Mouse (Mus musculus): ENCODE data around the gene Rbm45. TPM values are rescaled to one million over a fixed set of nuclear protein-coding genes. Genes with fewer than 3 reads are reported as not detected.

The Rbm45 gene
- total and polyA plus RNA-seq, 2 experiments from 2014 or later = 17.9 to 37.5 TPM

DNA sequence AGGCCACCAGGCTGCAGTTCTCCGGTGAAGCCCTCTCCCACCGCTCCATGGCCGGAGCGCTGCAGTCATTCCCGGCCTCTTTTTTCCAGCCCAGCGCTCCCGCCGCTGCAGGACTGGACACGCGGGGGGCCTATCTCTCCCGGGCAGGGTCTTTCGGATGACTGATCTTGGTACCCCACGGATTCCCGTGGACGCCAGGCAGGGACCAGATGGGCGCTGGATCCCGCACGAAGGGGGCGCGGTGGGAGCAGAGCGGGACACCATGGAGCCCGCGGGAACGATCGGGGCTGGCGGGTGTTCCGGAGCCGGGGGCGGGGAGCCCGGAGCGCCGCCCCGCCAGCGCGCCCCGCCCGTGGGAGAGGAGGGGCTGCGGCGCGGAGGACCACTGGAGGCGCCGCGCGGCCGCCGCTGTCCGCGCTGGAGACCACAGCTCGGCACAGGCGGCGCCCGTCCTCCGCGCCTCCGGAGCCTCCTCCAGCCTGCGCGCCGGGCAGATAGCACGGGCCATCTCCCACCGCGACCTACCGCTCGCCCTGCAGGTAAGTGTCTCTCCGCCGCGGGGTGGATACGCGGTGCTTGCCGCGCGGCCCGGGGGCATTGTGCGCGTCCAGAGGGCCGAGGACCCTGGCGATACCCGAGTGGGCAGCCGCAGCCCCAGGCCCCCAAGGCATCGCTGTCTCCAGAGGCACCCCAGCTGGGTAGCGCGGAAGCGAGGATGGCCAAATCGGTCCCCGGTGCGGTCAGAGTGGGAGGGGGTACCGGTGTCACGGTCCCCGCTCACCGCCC is 36.6 kb downstream of the Rbm45 start, which contains the start of gene Osbpl6:
Osbpl6 (plus strand) TSS at position 358 of the 786 bp plus-strand sequence.
- Histone ChIP-seq H3K4me1 (ENCODE audit: insufficient read depth, low read length) (peaks cover 4% of the 10 kb centered on the region), H3K9ac (replicated peaks; ENCODE audit: low read length, poor library complexity, severe bottlenecking) (peak within 1 kb of the TSS; percentile 96), H3K9me3 (ENCODE audit: low read length) (no peaks in the 10 kb centered on the region), H3K27ac (ENCODE audit: low read depth, low read length) (peak within 1 kb of the TSS; percentile 95), H3K4me3 (ENCODE audit: low read depth, low read length) (peak within 1 kb of the TSS; percentile 96), H3K36me3 (ENCODE audit: insufficient read depth, low read length) (no peaks in the 10 kb centered on the region), H3K4me2 (ENCODE audit: low read depth, low read length, poor library complexity, severe bottlenecking) (peak within 1 kb of the TSS; percentile 83), H3K27me3 (ENCODE audit: insufficient read depth, low read length) (no peaks in the 10 kb centered on the region)
- ATAC-seq (ENCODE audit: low FRiP score) = peak; percentile 93
- WGBS = 0% methylated on average over 69 of the region's 89 CpGs
- DNase-seq (ENCODE audit: low spot score) = peak; percentile 85
- peak; percentile 29 for TF ChIP-seq CTCF (IDR thresholded peaks at IDR 0.05)

DNA sequence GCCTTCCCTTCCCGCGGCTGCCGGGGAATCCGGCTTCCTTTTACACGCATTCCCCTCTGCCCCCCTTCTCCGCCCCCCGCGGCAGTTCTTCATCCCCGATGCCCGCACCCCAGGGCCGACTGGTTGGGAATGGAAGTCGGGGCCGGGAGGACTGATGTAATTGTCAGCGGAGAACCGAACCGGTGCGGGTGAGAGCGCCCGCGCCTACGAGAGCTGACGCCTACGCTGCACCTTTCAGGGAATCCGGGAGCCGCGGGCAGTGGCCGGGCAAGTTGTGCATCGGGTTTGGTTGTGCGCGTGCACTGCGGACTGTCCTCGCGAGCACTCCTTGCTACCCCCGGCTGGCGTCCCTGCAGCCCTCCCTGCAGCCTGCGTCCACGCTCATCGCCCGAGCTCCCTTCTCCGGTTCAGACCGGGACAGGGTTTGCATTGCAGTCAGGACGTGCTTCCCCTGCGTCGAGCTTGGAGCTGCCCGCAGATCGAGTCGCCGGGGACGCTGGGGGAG is 37.2 kb downstream of the Rbm45 start:
- DNase-seq (ENCODE audit: low spot score) (peak; percentile 73), ATAC-seq (ENCODE audit: low FRiP score) (peak; percentile 71)
- no peaks in the 10 kb centered on the region for H3K36me3 ChIP-seq (ENCODE audit: insufficient read depth, low read length)
- no peak for TF ChIP-seq CTCF (IDR thresholded peaks at IDR 0.05)
- peak overlapping the region; percentile 95 for H3K27ac ChIP-seq (ENCODE audit: low read depth, low read length)
- H3K27me3 ChIP-seq (ENCODE audit: insufficient read depth, low read length) = no peaks in the 10 kb centered on the region
- peak overlapping the region; percentile 96 for H3K9ac ChIP-seq (replicated peaks; ENCODE audit: low read length, poor library complexity, severe bottlenecking)
- peaks cover 4% of the 10 kb centered on the region for H3K4me1 ChIP-seq (ENCODE audit: insufficient read depth, low read length)
- WGBS = under 1% methylated on average over 42 of the region's 49 CpGs
- H3K9me3 ChIP-seq (ENCODE audit: low read length) = no peaks in the 10 kb centered on the region
- H3K4me2 ChIP-seq (ENCODE audit: low read depth, low read length, poor library complexity, severe bottlenecking) = peak overlapping the region; percentile 83
- peak overlapping the region; percentile 96 for H3K4me3 ChIP-seq (ENCODE audit: low read depth, low read length)

DNA sequence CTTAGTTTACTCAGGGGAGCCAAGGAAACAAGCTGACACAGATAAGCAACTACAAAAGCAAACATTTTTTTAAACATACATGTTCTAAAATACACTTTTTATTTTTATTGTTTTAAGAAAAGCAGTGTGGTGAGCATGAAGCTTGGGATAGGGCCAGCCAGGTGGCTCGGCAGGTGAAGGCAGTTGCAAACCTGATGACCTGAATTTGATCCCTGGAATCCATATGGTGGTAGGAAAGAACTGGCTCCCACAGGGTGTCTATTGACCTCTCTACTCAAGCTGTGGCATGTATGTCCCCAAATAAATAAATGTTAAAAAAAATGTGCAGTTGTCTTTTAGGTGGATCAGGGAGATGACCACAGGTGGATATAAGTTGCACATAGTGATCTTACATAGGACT is 39.7 kb downstream of the Rbm45 start:
- 86% methylated on average over 1 of the region's 1 CpGs for WGBS
- no peak overlapping the region for H3K4me2 ChIP-seq (ENCODE audit: low read depth, low read length, poor library complexity, severe bottlenecking)

DNA sequence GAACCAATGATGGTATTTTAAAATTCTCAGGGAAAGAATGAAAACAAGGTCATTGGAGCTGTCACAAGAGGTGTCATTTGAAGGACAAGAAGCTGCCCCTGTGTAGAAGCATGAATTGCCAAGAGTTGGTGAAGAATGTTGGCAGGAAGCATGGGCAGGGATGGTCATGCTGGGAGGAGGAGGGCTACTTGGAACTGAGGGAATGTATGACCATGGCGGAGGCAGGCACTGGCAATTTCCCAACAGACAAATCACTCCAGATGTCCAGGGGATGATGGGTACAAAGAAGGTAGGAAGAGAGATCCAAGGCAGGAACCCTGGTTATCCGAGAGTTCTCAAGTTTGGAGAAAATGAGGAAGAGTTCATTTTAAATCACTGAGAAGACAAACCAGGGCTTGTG is 40.2 kb downstream of the Rbm45 start:
- 89% methylated on average over 2 of the region's 2 CpGs for WGBS
- no peak for DNase-seq (ENCODE audit: low spot score)
- no peak for ATAC-seq (ENCODE audit: low FRiP score)

More for the DNA sequence above, 39.7 kb downstream of the Rbm45 start:
- no peak for TF ChIP-seq CTCF (IDR thresholded peaks at IDR 0.05)
- H3K27ac ChIP-seq (ENCODE audit: low read depth, low read length) = no peak overlapping the region
- H3K4me3 ChIP-seq (ENCODE audit: low read depth, low read length) = no peak overlapping the region
- DNase-seq (ENCODE audit: low spot score) (no peak), ATAC-seq (ENCODE audit: low FRiP score) (no peak)
- H3K9ac ChIP-seq (replicated peaks; ENCODE audit: low read length, poor library complexity, severe bottlenecking) = no peak overlapping the region
- H3K9me3 ChIP-seq (ENCODE audit: low read length) = no peaks in the 10 kb centered on the region
- H3K4me1 ChIP-seq (ENCODE audit: insufficient read depth, low read length) = peaks cover 4% of the 10 kb centered on the region
- H3K36me3 ChIP-seq (ENCODE audit: insufficient read depth, low read length) = no peaks in the 10 kb centered on the region
- no peaks in the 10 kb centered on the region for H3K27me3 ChIP-seq (ENCODE audit: insufficient read depth, low read length)

DNA sequence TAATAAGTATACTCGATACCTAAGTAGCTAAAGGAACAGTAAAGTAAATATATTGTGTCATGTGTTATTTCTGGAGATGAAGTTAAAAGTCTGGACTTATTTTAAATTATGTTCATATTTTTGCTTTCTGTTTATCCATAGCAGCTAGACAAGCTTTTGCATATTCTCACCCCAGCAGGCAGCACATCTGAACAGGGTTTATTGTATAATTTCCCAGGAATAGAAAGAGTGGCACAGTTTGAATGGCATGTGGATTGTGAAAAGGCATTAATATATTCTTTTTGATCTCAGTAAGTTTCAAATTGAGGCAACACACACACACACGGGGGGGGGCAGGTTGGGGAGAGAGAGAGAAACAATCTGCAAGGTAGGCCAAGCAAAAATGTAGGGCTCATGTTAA is 43.1 kb downstream of the Rbm45 start:
- Histone ChIP-seq H3K27ac (ENCODE audit: low read depth, low read length) (no peak overlapping the region), H3K9me3 (ENCODE audit: low read length) (no peaks in the 10 kb centered on the region), H3K4me1 (ENCODE audit: insufficient read depth, low read length) (no peaks in the 10 kb centered on the region), H3K4me3 (ENCODE audit: low read depth, low read length) (no peak overlapping the region), H3K4me2 (ENCODE audit: low read depth, low read length, poor library complexity, severe bottlenecking) (no peak overlapping the region), H3K36me3 (ENCODE audit: insufficient read depth, low read length) (no peaks in the 10 kb centered on the region), H3K27me3 (ENCODE audit: insufficient read depth, low read length) (no peaks in the 10 kb centered on the region), H3K9ac (replicated peaks; ENCODE audit: low read length, poor library complexity, severe bottlenecking) (no peak overlapping the region)
- DNase-seq (ENCODE audit: low spot score) (no peak), ATAC-seq (ENCODE audit: low FRiP score) (no peak)
- 64% methylated on average over 2 of the region's 2 CpGs for WGBS
- no peak for TF ChIP-seq CTCF (IDR thresholded peaks at IDR 0.05)

More for the DNA sequence above, 40.2 kb downstream of the Rbm45 start:
- H3K27me3 ChIP-seq (ENCODE audit: insufficient read depth, low read length) = no peaks in the 10 kb centered on the region
- H3K4me3 ChIP-seq (ENCODE audit: low read depth, low read length) = no peak overlapping the region
- H3K4me2 ChIP-seq (ENCODE audit: low read depth, low read length, poor library complexity, severe bottlenecking) = no peak overlapping the region
- peaks cover 4% of the 10 kb centered on the region for H3K4me1 ChIP-seq (ENCODE audit: insufficient read depth, low read length)
- no peak overlapping the region for H3K27ac ChIP-seq (ENCODE audit: low read depth, low read length)
- H3K9me3 ChIP-seq (ENCODE audit: low read length) = no peaks in the 10 kb centered on the region
- TF ChIP-seq CTCF (IDR thresholded peaks at IDR 0.05) = no peak
- no peaks in the 10 kb centered on the region for H3K36me3 ChIP-seq (ENCODE audit: insufficient read depth, low read length)
- no peak overlapping the region for H3K9ac ChIP-seq (replicated peaks; ENCODE audit: low read length, poor library complexity, severe bottlenecking)

DNA sequence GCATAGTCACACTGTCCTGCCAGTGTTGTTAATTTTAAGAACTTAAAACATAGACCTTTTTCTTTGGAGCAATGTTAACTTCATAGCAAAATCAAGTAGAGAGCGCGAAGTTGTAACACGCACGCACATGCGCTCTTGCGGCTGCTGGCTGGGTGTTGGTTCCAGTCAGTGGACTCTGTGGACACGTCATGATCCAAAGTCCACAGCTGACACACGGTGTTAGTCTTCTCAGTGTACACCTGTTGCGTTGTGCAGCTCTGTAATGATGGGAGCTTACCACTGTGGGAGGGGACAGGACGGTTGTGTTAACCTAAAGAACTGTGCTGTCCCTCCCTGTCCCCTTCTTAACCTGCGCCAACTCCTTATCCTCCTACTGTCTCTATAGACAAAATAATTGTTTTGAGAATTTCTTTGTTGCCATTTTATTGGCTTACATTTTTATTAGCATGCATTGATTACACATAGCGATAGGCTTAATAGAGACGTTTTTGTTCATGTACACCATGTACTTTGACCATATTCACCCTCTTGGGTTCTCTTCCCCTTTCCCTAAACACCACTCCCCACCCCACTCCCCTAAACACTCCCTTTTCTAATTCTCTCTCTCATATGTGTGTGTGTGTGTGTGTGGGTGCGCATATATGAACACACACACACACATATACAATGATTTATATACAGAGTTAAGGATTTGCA is 47.8 kb downstream of the Rbm45 start:
- Histone ChIP-seq H3K9ac (replicated peaks; ENCODE audit: low read length, poor library complexity, severe bottlenecking) (no peak overlapping the region), H3K4me2 (ENCODE audit: low read depth, low read length, poor library complexity, severe bottlenecking) (no peak overlapping the region), H3K36me3 (ENCODE audit: insufficient read depth, low read length) (no peaks in the 10 kb centered on the region), H3K4me3 (ENCODE audit: low read depth, low read length) (no peak overlapping the region), H3K27me3 (ENCODE audit: insufficient read depth, low read length) (no peaks in the 10 kb centered on the region), H3K4me1 (ENCODE audit: insufficient read depth, low read length) (no peaks in the 10 kb centered on the region), H3K9me3 (ENCODE audit: low read length) (no peaks in the 10 kb centered on the region), H3K27ac (ENCODE audit: low read depth, low read length) (no peak overlapping the region)
- ATAC-seq (ENCODE audit: low FRiP score) (no peak), DNase-seq (ENCODE audit: low spot score) (no peak)
- 94% methylated on average over 14 of the region's 14 CpGs for WGBS
- no peak for TF ChIP-seq CTCF (IDR thresholded peaks at IDR 0.05)
